Mouse (Mus musculus) kidney, postnatal 25 days (tissue): ENCODE data around the gene Klf16.

Experiments
- DNase-seq, 2 experiments: peaks; one replicate each; pipeline ENCODE4 v3.0.0; 2021; ENCODE audit warnings: mixed read lengths in 2 of 2

Gene Klf16

GRCm38 (mm10) chr10:80577195-80578130 is at the start of gene Klf16:
Gene Klf16 (minus strand): TSS chr10:80577321.
- DNase-seq = peak; percentile 98

- no peak for DNase-seq
Observed at GRCm38 (mm10) chr10:80625764-80626163, 48.6 kb upstream of the Klf16 start.

GRCm38 (mm10) chr10:80623457-80624191 is 46.5 kb upstream of the Klf16 start:
- peak; percentile 76 to 84 for DNase-seq

- DNase-seq = peak; percentile 39 to 82
Observed at GRCm38 (mm10) chr10:80622661-80623456, 45.7 kb upstream of the Klf16 start, which contains the start of gene Csnk1g2. Gene Csnk1g2 (plus strand): TSS chr10:80622838.

GRCm38 (mm10) chr10:80621940-80622660 is 45.0 kb upstream of the Klf16 start:
- peak; percentile 100 for DNase-seq

GRCm38 (mm10) chr10:80621690-80621939 is 44.5 kb upstream of the Klf16 start:
- no peak for DNase-seq

GRCm38 (mm10) chr10:80620796-80621689 is 43.9 kb upstream of the Klf16 start:
- DNase-seq = no peak

- no peak for DNase-seq
Observed at GRCm38 (mm10) chr10:80620365-80620764, 43.2 kb upstream of the Klf16 start.

GRCm38 (mm10) chr10:80619465-80620244 is 42.5 kb upstream of the Klf16 start:
- DNase-seq = peak in 1 of 2 experiments; percentile 32

GRCm38 (mm10) chr10:80618181-80618580 is 41.1 kb upstream of the Klf16 start:
- peak; percentile 68 to 87 for DNase-seq

- no peak for DNase-seq
Observed at GRCm38 (mm10) chr10:80614351-80614750, 37.2 kb upstream of the Klf16 start.

- DNase-seq = no peak
Observed at GRCm38 (mm10) chr10:80613821-80614220, 36.7 kb upstream of the Klf16 start.

GRCm38 (mm10) chr10:80611905-80612304 is 34.8 kb upstream of the Klf16 start:
- DNase-seq = no peak

- DNase-seq = peak; percentile 68 to 71
Observed at GRCm38 (mm10) chr10:80611024-80611423, 33.9 kb upstream of the Klf16 start.

GRCm38 (mm10) chr10:80610116-80610785 is 33.1 kb upstream of the Klf16 start:
- no peak for DNase-seq

GRCm38 (mm10) chr10:80609269-80609924 is 32.3 kb upstream of the Klf16 start:
- no peak for DNase-seq

- DNase-seq = no peak
Observed at GRCm38 (mm10) chr10:80608435-80608834, 31.3 kb upstream of the Klf16 start.

- peak in 1 of 2 experiments; percentile 32 for DNase-seq
Observed at GRCm38 (mm10) chr10:80606737-80607350, 29.7 kb upstream of the Klf16 start.

GRCm38 (mm10) chr10:80606306-80606705 is 29.2 kb upstream of the Klf16 start:
- peak in 1 of 2 experiments; percentile 62 for DNase-seq
